Mouse (Mus musculus) spleen, postnatal 4 days (tissue): Measurements from ENCODE around the gene Mgat5.

Source experiments
- DNase-seq, 2 experiments: peaks; one replicate each; pipeline ENCODE4 v3.0.0; 2022; ENCODE audit warnings: low spot score in 2 of 2

Gene Mgat5

GRCm38 (mm10) chr1:127338833-127339487, 134.1 kb downstream of the Mgat5 start:
- no peak for DNase-seq

GRCm38 (mm10) chr1:127340296-127340695, 135.5 kb downstream of the Mgat5 start:
- no peak for DNase-seq

- DNase-seq, result no peak
Measured at GRCm38 (mm10) chr1:127344913-127345312, 140.1 kb downstream of the Mgat5 start.

GRCm38 (mm10) chr1:127346596-127347139, 141.9 kb downstream of the Mgat5 start:
- DNase-seq, result no peak

GRCm38 (mm10) chr1:127347878-127348620, 143.2 kb downstream of the Mgat5 start:
- no peak for DNase-seq

GRCm38 (mm10) chr1:127348642-127349341, 144.0 kb downstream of the Mgat5 start:
- no peak for DNase-seq

- no peak for DNase-seq
Measured at GRCm38 (mm10) chr1:127351380-127352057, 146.7 kb downstream of the Mgat5 start.

GRCm38 (mm10) chr1:127352131-127352793, 147.4 kb downstream of the Mgat5 start:
- DNase-seq, result no peak

- DNase-seq, result no peak
Measured at GRCm38 (mm10) chr1:127353408-127353807, 148.6 kb downstream of the Mgat5 start.

- no peak for DNase-seq
Measured at GRCm38 (mm10) chr1:127354152-127354551, 149.3 kb downstream of the Mgat5 start.

- DNase-seq, result no peak
Measured at GRCm38 (mm10) chr1:127355034-127355433, 150.2 kb downstream of the Mgat5 start.

DNA sequence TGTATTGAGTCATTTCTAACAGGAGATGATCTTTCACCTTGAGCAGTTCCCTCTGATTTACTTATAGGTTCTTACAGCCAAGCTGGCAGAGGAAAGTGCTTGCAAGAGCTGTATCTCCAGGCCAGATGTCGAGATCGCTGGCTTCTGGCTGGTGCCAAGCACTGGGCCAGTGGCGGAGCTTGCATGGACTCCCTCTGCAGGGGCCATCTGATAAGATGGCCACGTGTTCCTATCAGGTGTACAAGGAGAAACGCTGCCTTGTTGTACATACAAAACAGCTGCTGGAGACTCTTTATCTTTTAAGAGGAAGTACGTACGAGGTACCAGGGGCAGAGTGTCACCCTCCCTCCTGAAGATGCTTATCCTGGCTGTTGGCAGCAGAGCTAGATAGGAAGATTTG, 158.8 kb downstream of the Mgat5 start:
- DNase-seq, result no peak

DNA sequence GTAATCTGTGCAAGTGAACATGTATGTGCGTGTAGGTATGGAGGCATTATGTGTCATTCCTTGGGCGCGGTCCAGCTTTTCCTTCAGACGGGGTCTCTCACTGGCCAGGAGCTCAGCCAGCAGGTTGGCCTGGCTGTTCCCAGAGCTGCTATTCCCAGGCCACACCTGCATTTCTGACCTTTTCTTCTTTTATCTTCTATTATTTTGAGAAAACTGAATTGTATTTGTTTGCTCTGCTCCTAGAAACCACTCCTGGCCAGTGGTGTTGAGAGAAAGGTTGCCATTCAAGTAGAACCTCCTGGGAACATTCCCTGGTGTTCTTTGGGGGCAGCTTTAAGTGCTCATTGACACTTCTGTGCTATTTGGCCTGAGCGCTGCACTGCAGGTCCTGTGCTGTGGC, 160.9 kb downstream of the Mgat5 start:
- no peak for DNase-seq

DNA sequence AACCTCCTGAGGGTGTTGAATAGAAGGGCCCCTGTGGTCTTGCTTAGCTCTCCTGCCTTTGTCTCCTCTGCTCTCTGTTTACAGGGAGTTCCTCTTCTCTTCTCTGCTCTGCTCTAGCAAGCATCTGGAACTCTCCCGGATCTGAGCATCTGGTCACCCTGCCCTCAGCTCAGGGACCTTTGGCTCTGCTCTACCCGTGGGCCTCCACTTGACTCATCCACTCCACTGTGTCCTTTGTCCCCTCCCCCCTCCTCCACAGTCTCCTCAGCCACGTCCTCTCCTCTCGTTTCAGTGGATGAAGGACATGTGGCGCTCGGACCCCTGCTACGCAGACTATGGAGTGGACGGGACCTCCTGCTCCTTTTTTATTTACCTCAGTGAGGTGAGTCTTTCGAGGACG, 161.3 kb downstream of the Mgat5 start:
- DNase-seq, result no peak

DNA sequence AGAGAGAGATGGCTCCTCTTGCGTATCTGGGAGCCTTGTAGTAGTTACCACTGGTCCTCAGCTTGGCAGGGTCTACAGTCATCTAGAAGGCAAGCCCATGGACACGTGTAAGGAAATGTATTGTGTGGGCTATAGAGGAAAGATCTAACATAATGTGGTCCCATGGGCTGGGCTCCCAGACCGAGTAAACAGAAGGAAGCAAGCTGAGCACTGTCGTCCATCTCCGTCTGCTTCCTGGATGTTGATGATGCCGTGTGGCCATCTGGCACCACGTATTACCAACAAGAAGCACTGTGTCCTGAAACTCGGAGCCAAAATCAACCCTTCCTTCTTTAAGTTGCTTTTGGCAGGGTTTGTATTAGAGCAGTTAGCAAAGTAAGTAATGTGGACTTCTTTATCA, 163.7 kb downstream of the Mgat5 start:
- DNase-seq, result no peak

DNA sequence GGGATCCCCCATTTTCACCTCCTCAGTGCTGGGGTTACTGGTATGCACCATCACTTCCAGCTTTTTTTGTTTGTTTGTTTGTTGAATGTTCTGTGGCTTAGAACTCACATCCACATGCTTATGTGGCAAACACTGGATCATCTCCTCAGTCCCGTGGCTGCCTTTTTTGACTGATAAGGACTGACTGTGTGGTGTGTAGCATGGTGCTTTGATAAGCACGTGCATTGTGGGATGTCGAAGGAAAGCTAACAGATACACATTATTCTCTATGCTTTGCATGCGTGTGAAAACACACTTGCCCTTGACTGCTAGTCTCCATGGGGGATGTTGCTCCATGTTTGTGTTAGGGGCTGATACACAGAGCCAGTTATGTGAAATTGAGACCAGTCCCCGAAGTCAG, 164.7 kb downstream of the Mgat5 start:
- no peak for DNase-seq

DNA sequence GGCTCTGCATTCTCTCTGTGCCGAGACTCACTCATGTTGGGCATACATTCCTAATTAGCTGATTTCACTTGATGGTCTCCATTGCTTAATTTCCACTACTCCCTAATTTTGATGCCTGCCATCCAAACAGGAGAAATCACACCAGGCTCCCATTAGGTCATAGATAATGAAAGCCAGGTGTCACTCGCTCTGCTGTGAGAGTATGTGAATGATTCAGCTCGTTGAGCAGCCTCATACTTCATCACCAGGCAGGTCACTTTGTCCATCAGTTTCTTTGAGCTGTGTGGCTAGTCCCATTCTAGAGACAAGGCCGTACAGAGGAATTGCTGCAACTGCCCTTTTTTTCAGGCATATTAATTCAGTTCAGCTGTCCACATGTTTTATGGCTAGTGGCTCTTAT, 167.3 kb downstream of the Mgat5 start:
- DNase-seq, result no peak

- DNase-seq, result no peak
Measured at GRCm38 (mm10) chr1:127373559-127373958, 168.7 kb downstream of the Mgat5 start.

DNA sequence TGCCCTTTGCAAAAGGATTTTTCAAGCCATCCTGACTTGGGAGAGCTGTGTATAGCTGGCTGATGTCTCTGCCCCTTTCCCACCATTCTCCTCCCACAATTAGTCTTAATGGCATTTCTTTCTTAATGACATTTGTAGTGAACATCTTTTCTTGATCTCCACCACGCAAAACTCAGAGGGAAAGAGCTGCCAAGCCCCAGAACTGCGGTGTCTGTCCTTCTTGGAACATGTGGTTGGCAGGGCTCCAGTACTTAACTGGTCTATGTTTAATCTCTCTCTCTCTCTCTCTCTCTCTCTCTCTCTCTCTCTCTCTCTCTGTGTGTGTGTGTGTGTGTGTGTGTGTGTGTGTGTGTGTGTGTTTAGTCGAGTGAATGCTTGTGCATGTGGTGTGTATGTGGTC, 169.3 kb downstream of the Mgat5 start:
- no peak for DNase-seq

DNA sequence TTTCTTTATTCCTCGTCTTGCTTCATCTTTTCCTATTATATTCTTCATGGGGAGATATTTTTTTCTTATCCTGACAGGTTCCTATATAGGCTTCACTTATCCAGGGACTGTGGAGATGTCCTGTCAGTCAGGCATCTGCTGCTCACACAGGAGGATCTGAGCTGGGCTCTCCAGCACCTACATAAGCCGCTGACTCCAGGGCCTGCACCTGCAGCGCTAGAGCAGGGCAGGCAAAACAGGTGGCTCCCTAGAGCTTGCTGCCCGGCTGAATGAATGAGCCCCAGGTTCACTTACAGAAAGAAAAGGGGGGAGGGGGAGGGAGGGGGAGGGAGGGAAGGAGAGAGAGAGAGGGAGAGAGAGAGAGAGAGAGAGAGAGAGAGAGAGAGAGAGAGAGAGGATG, 175.3 kb downstream of the Mgat5 start:
- DNase-seq, result no peak

DNA sequence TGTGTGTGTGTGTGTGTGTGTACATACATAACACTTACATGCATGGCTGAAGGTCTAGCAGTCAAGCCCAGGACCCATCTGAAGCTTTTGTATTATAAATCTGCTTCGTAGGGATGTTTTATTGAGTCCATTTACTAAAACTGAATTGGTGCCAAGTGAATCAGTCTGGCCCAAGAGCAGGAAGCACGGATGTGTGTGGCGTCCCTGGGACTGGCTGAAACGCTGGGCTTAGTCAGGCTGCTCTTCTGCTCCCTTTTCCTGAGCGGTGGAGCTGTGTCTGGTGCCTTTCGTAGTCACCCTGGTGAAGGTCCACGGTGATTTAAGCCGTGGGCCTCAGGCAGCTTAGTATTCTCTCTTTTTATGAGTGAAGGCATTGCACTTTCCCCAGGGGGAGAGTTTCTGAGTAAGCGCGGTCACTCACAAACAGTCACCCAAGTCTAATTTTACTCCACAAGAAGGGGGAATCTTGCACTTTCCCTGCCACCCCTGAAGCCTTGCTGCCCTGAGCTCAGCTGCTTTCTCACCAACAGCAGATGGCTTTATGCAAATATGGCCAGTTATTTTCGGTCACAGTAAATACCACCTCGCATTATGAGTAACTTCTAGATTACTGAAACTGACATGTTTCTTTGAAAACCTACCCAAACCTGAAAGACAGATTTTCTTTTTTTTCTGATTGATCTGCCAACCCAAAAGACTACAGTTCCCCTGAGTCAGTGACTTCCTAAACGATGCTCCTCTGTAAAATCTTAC, 176.1 kb downstream of the Mgat5 start:
- DNase-seq, result no peak
